Mouse (Mus musculus) spleen, adult 2 months (tissue): Measurements from ENCODE around the gene Gtse1.

Experiments used
- CTCF ChIP-seq: fragments of 200-500 bp; IDR thresholded peaks from 2 replicates; pipeline ENCODE4 v1.5.1; 2011; ENCODE audit warnings: mild to moderate bottlenecking, inconsistent platforms; ENCODE audit not compliant: insufficient read depth, insufficient read length, insufficient replicate concordance; ENCODE audit errors: extremely low read depth
- POLR2A ChIP-seq: fragments of 200-500 bp; IDR thresholded peaks from 2 replicates; pipeline ENCODE4 v1.6.1; 2011; ENCODE audit warnings: low read depth, low read length, inconsistent platforms

GRCm38 (mm10) chr15:85892498-85893118 lies 33.1 kb downstream of the Gtse1 start:
- TF ChIP-seq CTCF (no peak), POLR2A (no peak)
